11 mouse cellular contexts compared by ENCODE assay signal in genomic region chr12:21119446-21119845, GRCm38 (mm10).
DNase-seq lines count a peak whose midpoint lies in the region; ATAC-seq and TF ChIP-seq lines count a peak whose summit lies in the region.
"Had no signal": no experiment of that assay in that cellular context is flagged by ENCODE, and none has a peak within 500 bp of the region (broad histone marks: within the 10 kb centered on the region; RNA-seq: fewer than 3 reads in every experiment).

No protein-coding gene starts in this region.

- peak; percentile 66; the same call in 1 of the 2 replicates for ATAC-seq in intestine, embryonic 15.5 days
- no peak for ATAC-seq in intestine, postnatal 0 days
- no peak for ATAC-seq in forebrain, embryonic 11.5 days (replicated peaks; ENCODE audit: low FRiP score)

- no peaks in the 10 kb centered on the region for H3K27me3 ChIP-seq in intestine, embryonic 15.5 days (replicated peaks)
- no peaks in the 10 kb centered on the region for H3K27me3 ChIP-seq in intestine, postnatal 0 days (replicated peaks; ENCODE audit: control insufficient read depth, insufficient read depth, low read length)
- no peaks in the 10 kb centered on the region for H3K27me3 ChIP-seq in forebrain, embryonic 11.5 days (ENCODE audit: control insufficient read depth, insufficient read depth, low read length)
- H3K27me3 ChIP-seq: embryonic facial prominence, embryonic 13.5 days had no signal

- WGBS in intestine, embryonic 15.5 days, result 32% methylated on average over 3 of the region's 3 CpGs
- WGBS in intestine, postnatal 0 days, result 36% methylated on average over 3 of the region's 3 CpGs
- 82% methylated on average over 3 of the region's 3 CpGs for WGBS in forebrain, embryonic 11.5 days

- H3K4me3 ChIP-seq in intestine, embryonic 15.5 days (replicated peaks), result no peak overlapping the region
- no peak overlapping the region for H3K4me3 ChIP-seq in intestine, postnatal 0 days (ENCODE audit: low read depth, low read length)
- no peak overlapping the region for H3K4me3 ChIP-seq in forebrain, embryonic 11.5 days (ENCODE audit: low read depth, low read length)
- H3K4me3 ChIP-seq: embryonic facial prominence, embryonic 13.5 days had no signal

- TF ChIP-seq CTCF in intestine, postnatal 0 days (IDR thresholded peaks at IDR 0.05; ENCODE audit: low read depth), result no peak

- no peaks in the 10 kb centered on the region for H3K9me3 ChIP-seq in intestine, embryonic 15.5 days
- no peaks in the 10 kb centered on the region for H3K9me3 ChIP-seq in intestine, postnatal 0 days (ENCODE audit: control insufficient read depth)
- H3K9me3 ChIP-seq in forebrain, embryonic 11.5 days (ENCODE audit: control insufficient read depth, low read length), result no peaks in the 10 kb centered on the region
- H3K9me3 ChIP-seq: embryonic facial prominence, embryonic 13.5 days had no signal

- no peaks in the 10 kb centered on the region for H3K36me3 ChIP-seq in intestine, embryonic 15.5 days
- no peaks in the 10 kb centered on the region for H3K36me3 ChIP-seq in intestine, postnatal 0 days (ENCODE audit: control insufficient read depth, insufficient read depth)
- no peaks in the 10 kb centered on the region for H3K36me3 ChIP-seq in forebrain, embryonic 11.5 days (ENCODE audit: control insufficient read depth, insufficient read depth, low read length)
- H3K36me3 ChIP-seq: embryonic facial prominence, embryonic 13.5 days had no signal

- intact Hi-C loops in heart, postnatal 14 days (cut with DNase I), result loop anchor here (10.0 kb wide), 2 partner anchors 145 to 255 kb away; partner anchors contain the start of gene Adam17

- no peak overlapping the region for H3K4me2 ChIP-seq in intestine, embryonic 15.5 days (replicated peaks)
- H3K4me2 ChIP-seq in intestine, postnatal 0 days (replicated peaks; ENCODE audit: low read depth), result no peak overlapping the region
- no peak overlapping the region for H3K4me2 ChIP-seq in forebrain, embryonic 11.5 days (ENCODE audit: low read depth, low read length, severe bottlenecking)
- H3K4me2 ChIP-seq: embryonic facial prominence, embryonic 13.5 days had no signal

- H3K4me1 ChIP-seq in intestine, embryonic 15.5 days (replicated peaks), result peaks cover 5% of the 10 kb centered on the region; the same call in 1 of the 2 replicates
- H3K4me1 ChIP-seq in intestine, postnatal 0 days (replicated peaks; ENCODE audit: control insufficient read depth, insufficient read depth, low read length), result no peaks in the 10 kb centered on the region
- H3K4me1 ChIP-seq in forebrain, embryonic 11.5 days (replicated peaks; ENCODE audit: control insufficient read depth, insufficient read depth, low read length), result no peaks in the 10 kb centered on the region

- DNase-seq in cerebellum, adult 18-20 months, result peak; percentile 51 to 55
- DNase-seq in heart, postnatal 14 days, result peak; percentile 46 to 50
- peak; percentile 46 for DNase-seq in lung, postnatal 25 days (ENCODE audit: low spot score)
- no peak for DNase-seq in layer of hippocampus, postnatal 14 days (ENCODE audit: low spot score in 2 of 2)
- no peak for DNase-seq in forebrain, embryonic 11.5 days (ENCODE audit: low spot score)
- DNase-seq in urinary bladder, postnatal 36 days (ENCODE audit: low spot score in 2 of 2), result no peak
- DNase-seq: thymus, postnatal 4 days had no signal

- no peak overlapping the region for H3K27ac ChIP-seq in intestine, embryonic 15.5 days
- H3K27ac ChIP-seq in intestine, postnatal 0 days (ENCODE audit: low read depth, low read length), result no peak overlapping the region
- no peak overlapping the region for H3K27ac ChIP-seq in forebrain, embryonic 11.5 days (ENCODE audit: low read depth, low read length)
- H3K27ac ChIP-seq: embryonic facial prominence, embryonic 13.5 days; liver, embryonic 14.5 days had no signal

- H3K9ac ChIP-seq in intestine, embryonic 15.5 days, result no peak overlapping the region
- no peak overlapping the region for H3K9ac ChIP-seq in intestine, postnatal 0 days (ENCODE audit: low read depth, low read length)
- H3K9ac ChIP-seq in forebrain, embryonic 11.5 days (ENCODE audit: low read length), result no peak overlapping the region
- H3K9ac ChIP-seq: embryonic facial prominence, embryonic 13.5 days; liver, embryonic 14.5 days had no signal

Comparison
In these comparisons a context has a peak if more than half of its experiments do, and no peak if none do; other contexts are left out.
1. DNase-seq: peak in cerebellum, adult 18-20 months (2 of 2), heart, postnatal 14 days (2 of 2) and lung, postnatal 25 days (single experiment); none in layer of hippocampus, postnatal 14 days (0 of 2), forebrain, embryonic 11.5 days (single experiment) and urinary bladder, postnatal 36 days (0 of 2).